Mouse (Mus musculus): ENCODE data around the gene Ndufb7.

DNA sequence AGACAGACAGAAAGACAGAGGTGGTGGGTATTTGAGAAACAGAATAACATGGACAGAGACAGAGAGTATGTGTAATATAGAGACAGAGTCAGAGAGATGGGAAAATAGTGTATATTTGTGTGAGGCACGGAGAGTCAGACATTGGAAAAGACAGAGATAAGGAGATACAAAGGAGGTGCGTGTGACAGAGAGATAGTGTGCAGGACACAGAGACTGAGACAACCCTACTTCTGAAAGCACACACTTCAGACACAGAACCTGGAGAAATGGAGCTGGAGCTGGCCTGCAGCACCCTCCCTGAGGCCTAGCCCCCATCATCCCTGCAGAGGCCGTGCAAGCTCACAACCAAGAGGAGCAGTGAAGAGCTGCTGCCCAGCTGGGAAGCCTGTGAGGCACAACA, 3.8 kb upstream of the Ndufb7 start:
- TF ChIP-seq CTCF (IDR thresholded peaks at IDR 0.05; ENCODE audit: low read depth), result no peak
- peak; percentile 47; the same call in 1 of the 2 replicates for TF ChIP-seq EP300 (IDR thresholded peaks at IDR 0.05; ENCODE audit: low read depth)
